Mouse (Mus musculus): Measurements from ENCODE around the gene Mov10l1.

GRCm38 (mm10) chr15:89020492-89020891 lies 37.8 kb downstream of the Mov10l1 start:
- TF ChIP-seq CHD2 (IDR thresholded peaks at IDR 0.05; ENCODE audit: low read depth, low read length) = no peak
- TF ChIP-seq HCFC1 (IDR thresholded peaks at IDR 0.05; ENCODE audit: borderline replicate concordance, insufficient read depth, low read length) = no peak
